Mouse (Mus musculus): Measurements from ENCODE around the gene Ankrd9. TPM values are rescaled to one million over a fixed set of nuclear protein-coding genes. Genes with fewer than 3 reads are reported as not detected.

Gene Ankrd9
- polyA plus RNA-seq, 1 experiment = 2.2 TPM

DNA sequence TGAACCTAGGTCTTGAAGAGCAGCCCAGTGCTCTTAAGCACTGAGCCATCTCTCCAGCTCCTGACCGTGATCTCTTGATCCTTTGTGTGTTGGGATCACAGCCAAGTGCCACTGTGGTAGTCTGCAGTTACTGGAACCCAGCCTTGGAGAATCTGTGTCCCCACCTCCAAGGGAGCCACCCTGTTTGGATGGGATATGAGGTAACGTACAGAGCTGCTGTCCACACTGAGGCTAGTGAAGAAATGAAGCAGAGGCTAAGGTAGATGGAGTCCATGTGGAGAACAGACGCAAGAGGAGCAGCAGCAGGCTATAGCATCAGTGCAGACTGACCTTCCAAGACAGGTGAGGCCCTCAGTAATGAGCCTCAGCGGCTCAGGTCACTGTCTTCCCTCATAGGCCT lies 5.0 kb downstream of the Ankrd9 start:
- TF ChIP-seq POLR2A (IDR thresholded peaks at IDR 0.05; ENCODE audit: borderline replicate concordance, low read depth, low read length) = no peak
- no peak for TF ChIP-seq CTCF (IDR thresholded peaks at IDR 0.05; ENCODE audit: low read depth, low read length)
- no peak overlapping the region for H3K4me3 ChIP-seq (ENCODE audit: insufficient read depth, low read length)
- H3K27ac ChIP-seq (ENCODE audit: insufficient read depth, low read depth, low read length) = no peak overlapping the region
- peaks cover 11% of the 10 kb centered on the region for H3K4me1 ChIP-seq (ENCODE audit: control insufficient read depth, insufficient read depth, low read length)

DNA sequence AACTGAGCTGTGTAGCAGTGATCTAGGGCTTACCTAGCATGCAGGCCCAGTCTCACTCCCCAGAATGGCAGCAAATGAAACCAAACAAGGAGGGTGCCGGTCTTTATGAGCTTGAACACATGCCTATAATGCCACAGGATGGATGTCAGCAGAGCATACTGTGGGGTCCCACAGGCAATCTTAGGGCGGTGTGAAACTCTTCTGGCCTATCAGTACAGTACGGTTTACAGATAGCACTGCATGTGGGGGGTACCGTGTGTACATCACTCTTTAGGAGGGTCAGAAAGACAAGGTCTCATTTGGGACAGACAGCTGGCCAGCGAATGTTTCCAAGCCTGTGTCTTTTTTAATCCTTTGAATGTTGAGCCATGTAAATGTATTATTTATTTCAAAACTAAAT lies 6.9 kb downstream of the Ankrd9 start:
- H3K27ac ChIP-seq (ENCODE audit: insufficient read depth, low read depth, low read length) = no peak overlapping the region
- H3K4me1 ChIP-seq (ENCODE audit: control insufficient read depth, insufficient read depth, low read length) = peaks cover 11% of the 10 kb centered on the region
- TF ChIP-seq CTCF (IDR thresholded peaks at IDR 0.05; ENCODE audit: low read depth, low read length) (no peak), POLR2A (IDR thresholded peaks at IDR 0.05; ENCODE audit: borderline replicate concordance, low read depth, low read length) (no peak)
- H3K4me3 ChIP-seq (ENCODE audit: insufficient read depth, low read length) = no peak overlapping the region

DNA sequence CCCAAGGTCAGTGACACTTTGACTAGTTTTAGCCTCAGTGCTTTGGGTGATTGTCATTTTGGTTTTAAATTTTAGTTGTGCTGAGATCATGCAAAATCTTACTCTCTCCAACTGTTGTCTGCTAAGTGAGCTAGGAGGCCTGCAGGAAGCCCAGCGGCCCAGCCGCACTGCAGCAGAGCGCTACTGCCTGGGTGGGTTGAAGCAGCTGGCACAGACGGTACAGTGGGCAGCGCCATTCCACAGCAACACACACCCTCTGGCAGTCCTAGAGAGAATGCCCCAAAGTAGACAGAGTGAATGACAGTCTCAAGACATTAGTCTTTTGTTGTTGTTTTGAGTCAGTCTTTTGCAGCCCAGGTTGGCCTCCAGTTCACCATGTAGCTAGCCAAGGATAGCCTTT lies 8.4 kb downstream of the Ankrd9 start:
- H3K27ac ChIP-seq (ENCODE audit: insufficient read depth, low read depth, low read length) = no peak overlapping the region
- no peak overlapping the region for H3K4me3 ChIP-seq (ENCODE audit: insufficient read depth, low read length)
- H3K4me1 ChIP-seq (ENCODE audit: control insufficient read depth, insufficient read depth, low read length) = peaks cover 11% of the 10 kb centered on the region
- no peak for TF ChIP-seq POLR2A (IDR thresholded peaks at IDR 0.05; ENCODE audit: borderline replicate concordance, low read depth, low read length)
- TF ChIP-seq CTCF (IDR thresholded peaks at IDR 0.05; ENCODE audit: low read depth, low read length) = no peak

- no peak overlapping the region for H3K27ac ChIP-seq (ENCODE audit: insufficient read depth, low read depth, low read length)
- no peak for TF ChIP-seq POLR2A (IDR thresholded peaks at IDR 0.05; ENCODE audit: borderline replicate concordance, low read depth, low read length)
- no peak for TF ChIP-seq CTCF (IDR thresholded peaks at IDR 0.05; ENCODE audit: low read depth, low read length)
- no peak overlapping the region for H3K4me3 ChIP-seq (ENCODE audit: insufficient read depth, low read length)
- H3K4me1 ChIP-seq (ENCODE audit: control insufficient read depth, insufficient read depth, low read length) = 0 out of 2 replicates have a peak, but pooled peaks cover 2% of the 10 kb centered on the region
Measured at GRCm38 (mm10) chr12:110967146-110967545, 11.7 kb downstream of the Ankrd9 start.

DNA sequence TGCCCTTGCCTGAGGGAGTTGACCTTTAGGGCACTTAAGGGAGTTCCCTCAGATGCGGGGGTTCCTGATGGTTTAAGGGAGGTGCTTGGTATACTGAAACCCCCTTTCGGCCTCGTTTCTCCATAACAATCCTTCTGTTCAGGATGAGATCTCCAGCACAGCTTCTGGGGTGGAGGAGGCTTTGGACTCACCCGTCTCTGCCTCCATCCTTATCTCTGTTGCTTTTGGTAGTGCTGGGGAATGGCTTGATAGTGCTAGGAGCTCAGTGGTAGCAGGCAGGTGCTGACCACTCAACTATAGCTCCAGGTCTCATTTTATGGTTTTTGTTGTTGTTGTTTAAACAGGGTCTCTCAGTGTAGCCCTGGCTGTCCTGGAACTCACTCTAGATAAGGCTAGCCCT lies 12.8 kb downstream of the Ankrd9 start:
- Histone ChIP-seq H3K27ac (ENCODE audit: insufficient read depth, low read depth, low read length) (no peak overlapping the region), H3K4me3 (ENCODE audit: insufficient read depth, low read length) (no peak overlapping the region), H3K4me1 (ENCODE audit: control insufficient read depth, insufficient read depth, low read length) (0 out of 2 replicates have a peak, but pooled peaks cover 2% of the 10 kb centered on the region)
- TF ChIP-seq POLR2A (IDR thresholded peaks at IDR 0.05; ENCODE audit: borderline replicate concordance, low read depth, low read length) (no peak), CTCF (IDR thresholded peaks at IDR 0.05; ENCODE audit: low read depth, low read length) (no peak)

GRCm38 (mm10) chr12:110965500-110965899 lies 13.3 kb downstream of the Ankrd9 start:
- no peak for TF ChIP-seq POLR2A (IDR thresholded peaks at IDR 0.05; ENCODE audit: borderline replicate concordance, low read depth, low read length)
- no peak for TF ChIP-seq CTCF (IDR thresholded peaks at IDR 0.05; ENCODE audit: low read depth, low read length)
- H3K4me3 ChIP-seq (ENCODE audit: insufficient read depth, low read length) = no peak overlapping the region
- 0 out of 2 replicates have a peak, but pooled peaks cover 2% of the 10 kb centered on the region for H3K4me1 ChIP-seq (ENCODE audit: control insufficient read depth, insufficient read depth, low read length)
- no peak overlapping the region for H3K27ac ChIP-seq (ENCODE audit: insufficient read depth, low read depth, low read length)

DNA sequence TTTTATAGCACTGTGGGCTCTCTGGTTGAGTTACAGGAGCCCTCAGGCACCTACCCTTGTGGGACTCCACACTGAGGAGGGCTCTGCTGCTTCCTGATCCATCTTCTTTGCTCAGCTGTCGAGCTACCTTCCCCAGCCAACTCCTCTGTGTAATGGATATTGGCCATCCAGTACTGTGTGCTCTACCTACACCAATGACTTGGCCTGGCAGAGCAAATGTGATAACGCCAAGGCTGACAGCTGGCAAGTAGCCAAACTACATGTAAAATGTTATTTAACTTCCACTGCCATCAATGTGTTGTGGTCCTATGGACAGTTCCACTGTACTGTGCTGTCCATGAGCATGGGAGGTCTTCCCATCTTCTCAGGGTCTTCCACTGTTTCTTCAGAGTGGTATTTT lies 16.9 kb downstream of the Ankrd9 start:
- Histone ChIP-seq H3K4me1 (ENCODE audit: control insufficient read depth, insufficient read depth, low read length) (peaks cover 4% of the 10 kb centered on the region; the same call in 1 of the 2 replicates), H3K27ac (ENCODE audit: insufficient read depth, low read depth, low read length) (no peak overlapping the region), H3K4me3 (ENCODE audit: insufficient read depth, low read length) (no peak overlapping the region)
- no peak for TF ChIP-seq POLR2A (IDR thresholded peaks at IDR 0.05; ENCODE audit: borderline replicate concordance, low read depth, low read length)
- TF ChIP-seq CTCF (IDR thresholded peaks at IDR 0.05; ENCODE audit: low read depth, low read length) = no peak

GRCm38 (mm10) chr12:110954351-110954991 lies 24.4 kb downstream of the Ankrd9 start:
- Histone ChIP-seq H3K4me3 (ENCODE audit: insufficient read depth, low read length) (no peak overlapping the region), H3K27ac (ENCODE audit: insufficient read depth, low read depth, low read length) (no peak overlapping the region), H3K4me1 (ENCODE audit: control insufficient read depth, insufficient read depth, low read length) (peaks cover 4% of the 10 kb centered on the region)
- TF ChIP-seq POLR2A (IDR thresholded peaks at IDR 0.05; ENCODE audit: borderline replicate concordance, low read depth, low read length) (no peak), CTCF (IDR thresholded peaks at IDR 0.05; ENCODE audit: low read depth, low read length) (no peak)

DNA sequence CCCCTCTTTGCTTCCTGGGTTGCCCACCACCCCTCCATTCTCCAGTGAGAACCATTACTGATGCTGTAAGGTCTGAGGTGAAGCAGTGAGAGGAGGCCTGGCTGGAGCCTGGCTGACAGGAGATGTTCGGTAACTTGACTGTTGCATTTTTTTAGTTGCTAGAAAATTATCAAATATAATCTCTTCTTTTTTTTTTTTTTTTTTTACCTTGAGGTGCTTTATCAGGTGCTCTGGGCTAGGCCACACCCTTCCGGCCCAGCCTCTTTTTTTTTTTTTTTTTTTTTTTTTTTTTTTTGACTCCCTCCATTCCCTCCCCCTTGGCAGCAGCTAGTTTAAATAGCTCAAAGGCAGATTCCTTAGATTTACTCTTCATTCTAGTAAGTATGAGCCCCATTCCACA lies 24.9 kb downstream of the Ankrd9 start:
- no peak overlapping the region for H3K4me3 ChIP-seq (ENCODE audit: insufficient read depth, low read length)
- no peak overlapping the region for H3K27ac ChIP-seq (ENCODE audit: insufficient read depth, low read depth, low read length)
- TF ChIP-seq CTCF (IDR thresholded peaks at IDR 0.05; ENCODE audit: low read depth, low read length) (no peak), POLR2A (IDR thresholded peaks at IDR 0.05; ENCODE audit: borderline replicate concordance, low read depth, low read length) (no peak)
- H3K4me1 ChIP-seq (ENCODE audit: control insufficient read depth, insufficient read depth, low read length) = peaks cover 4% of the 10 kb centered on the region

DNA sequence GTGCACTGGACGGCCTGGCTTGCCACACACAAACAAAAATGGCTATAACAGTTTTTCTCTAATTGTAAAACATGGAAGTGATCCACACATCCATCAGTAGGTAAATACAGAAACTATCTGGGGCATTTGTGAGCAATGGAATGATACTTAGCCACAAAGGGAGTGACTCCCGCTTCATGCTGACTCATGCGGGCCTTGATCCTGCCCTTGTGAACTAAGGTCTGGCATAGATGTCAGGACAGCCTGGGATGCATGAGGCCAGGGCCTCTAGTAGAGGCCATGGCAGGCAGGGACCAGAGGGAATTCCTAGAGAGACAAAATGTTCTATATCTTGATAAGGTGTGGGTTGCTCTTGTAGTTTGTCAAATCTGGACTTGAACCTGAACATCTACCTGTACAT lies 25.4 kb downstream of the Ankrd9 start:
- Histone ChIP-seq H3K27ac (ENCODE audit: insufficient read depth, low read depth, low read length) (no peak overlapping the region), H3K4me1 (ENCODE audit: control insufficient read depth, insufficient read depth, low read length) (peaks cover 4% of the 10 kb centered on the region), H3K4me3 (ENCODE audit: insufficient read depth, low read length) (no peak overlapping the region)
- TF ChIP-seq CTCF (IDR thresholded peaks at IDR 0.05; ENCODE audit: low read depth, low read length) = no peak
- no peak for TF ChIP-seq POLR2A (IDR thresholded peaks at IDR 0.05; ENCODE audit: borderline replicate concordance, low read depth, low read length)
